Mouse (Mus musculus): ENCODE measurements around the gene Mutyh.

Gene Mutyh

GRCm38 (mm10) chr4:116807197-116808129 is at the start of gene Mutyh, which contains the start of gene Toe1:
Gene Mutyh (plus strand): TSS chr4:116807723.
Gene Toe1 (minus strand): TSS chr4:116807640.
- DNase-seq = peak; percentile 95

GRCm38 (mm10) chr4:116761914-116762313 is 45.6 kb upstream of the Mutyh start:
- DNase-seq = no peak

GRCm38 (mm10) chr4:116764001-116764400 is 43.5 kb upstream of the Mutyh start:
- no peak for DNase-seq

DNA sequence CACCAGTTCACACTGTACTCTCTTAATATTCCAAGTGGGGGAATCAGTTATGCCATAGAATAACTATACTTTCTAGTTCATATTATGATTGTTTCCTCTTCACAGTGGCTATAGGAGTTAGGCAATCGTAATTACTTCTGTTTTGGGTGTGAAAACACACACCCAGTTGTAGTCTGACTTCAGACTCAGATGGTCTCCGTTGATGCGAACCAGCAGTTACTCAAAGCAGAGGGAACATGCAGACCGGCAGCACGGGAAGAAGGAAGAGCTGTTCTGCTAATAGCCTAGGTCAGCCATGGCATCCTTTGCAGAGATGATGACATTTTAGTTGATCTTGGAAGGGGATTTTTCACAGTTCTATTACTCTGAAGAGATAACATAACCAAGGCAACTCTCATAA is 39.0 kb upstream of the Mutyh start:
- no peak for DNase-seq

DNA sequence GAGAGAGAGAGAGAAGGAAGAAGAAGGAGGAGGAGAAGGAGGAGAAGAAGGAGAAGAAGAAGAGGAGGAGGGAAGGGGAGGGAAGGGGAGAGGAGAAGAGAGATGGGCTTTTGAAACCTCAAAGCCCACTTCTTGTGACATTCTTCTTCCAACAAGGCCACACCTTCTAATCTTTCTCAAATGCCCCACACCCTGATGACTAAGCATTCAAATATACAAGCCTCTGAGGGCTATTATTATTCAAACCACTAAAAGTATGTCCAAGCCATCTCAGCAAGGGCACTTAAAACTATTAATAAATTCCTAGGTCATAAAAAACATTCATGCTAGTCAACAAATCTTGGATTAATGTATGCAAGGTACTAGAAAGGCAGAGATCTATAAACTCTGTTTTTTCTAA is 38.5 kb upstream of the Mutyh start:
- no peak for DNase-seq

GRCm38 (mm10) chr4:116776391-116776790 is 31.1 kb upstream of the Mutyh start:
- no peak for DNase-seq

GRCm38 (mm10) chr4:116777079-116777478 is 30.4 kb upstream of the Mutyh start:
- DNase-seq = no peak

- DNase-seq = no peak
Measured at GRCm38 (mm10) chr4:116780541-116780940, 27.0 kb upstream of the Mutyh start.

DNA sequence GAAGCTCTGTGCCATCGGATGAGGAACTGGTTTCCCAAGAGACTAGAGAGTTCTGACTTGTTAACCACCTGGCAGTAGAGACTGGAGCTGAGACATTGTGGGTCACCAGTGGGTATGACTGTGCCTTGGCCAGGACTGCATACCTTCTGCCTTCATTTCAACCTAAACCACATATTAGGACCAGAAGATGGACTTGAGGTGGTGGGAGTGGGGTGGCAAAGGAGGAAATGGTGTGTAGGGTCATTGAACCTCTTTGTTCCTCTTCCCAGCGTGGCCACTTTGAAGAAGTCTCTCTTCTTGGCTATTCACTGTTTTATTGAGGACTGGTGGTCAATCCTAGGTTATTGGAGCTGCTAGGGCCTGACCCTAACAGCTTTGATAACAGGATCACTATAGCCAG is 26.2 kb upstream of the Mutyh start:
- DNase-seq = no peak

GRCm38 (mm10) chr4:116782171-116782570 is 25.4 kb upstream of the Mutyh start:
- DNase-seq = no peak

DNA sequence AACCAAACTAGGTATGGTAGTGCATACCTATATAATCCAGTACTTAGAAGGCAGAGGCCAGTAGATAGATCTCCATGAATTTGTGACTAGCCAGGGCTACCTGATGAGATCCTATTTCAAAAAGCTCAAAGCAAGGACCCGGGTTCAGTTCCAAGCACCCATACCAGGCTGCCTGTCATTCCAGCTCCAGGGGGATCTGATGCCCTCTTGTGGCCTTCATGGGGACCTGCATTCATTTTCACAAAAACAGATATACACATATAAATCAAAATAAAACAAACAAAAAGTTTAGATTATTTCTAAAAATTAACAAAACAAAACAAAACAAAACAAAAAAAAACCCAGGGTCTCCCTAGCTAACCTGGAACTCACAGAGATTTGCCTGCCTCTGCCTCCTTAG is 20.9 kb upstream of the Mutyh start:
- DNase-seq = no peak

- no peak for DNase-seq
Measured at GRCm38 (mm10) chr4:116787985-116788760, 19.4 kb upstream of the Mutyh start.

- DNase-seq = peak; percentile 86
Measured at GRCm38 (mm10) chr4:116788956-116789355, 18.6 kb upstream of the Mutyh start.

GRCm38 (mm10) chr4:116792453-116792852 is 15.1 kb upstream of the Mutyh start:
- DNase-seq = no peak

DNA sequence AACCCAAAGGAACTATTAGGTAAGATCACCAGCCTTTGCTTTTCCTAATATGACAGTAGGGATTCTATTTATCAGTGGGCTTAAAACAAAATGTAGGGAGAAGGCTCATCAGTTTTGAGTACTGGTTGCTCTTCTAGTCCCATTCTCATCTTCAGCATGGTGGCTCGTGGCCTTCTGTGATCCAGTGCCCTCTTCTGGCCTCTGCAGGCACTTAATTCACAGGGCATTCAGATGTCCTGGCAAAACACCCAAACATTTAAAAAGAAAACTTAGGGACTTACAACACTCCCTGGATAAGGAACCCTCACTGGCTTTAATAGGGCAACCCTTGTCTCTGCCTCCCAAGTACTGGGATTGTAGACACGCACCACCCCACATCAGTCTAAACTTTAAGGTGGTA is 13.2 kb upstream of the Mutyh start:
- DNase-seq = no peak

DNA sequence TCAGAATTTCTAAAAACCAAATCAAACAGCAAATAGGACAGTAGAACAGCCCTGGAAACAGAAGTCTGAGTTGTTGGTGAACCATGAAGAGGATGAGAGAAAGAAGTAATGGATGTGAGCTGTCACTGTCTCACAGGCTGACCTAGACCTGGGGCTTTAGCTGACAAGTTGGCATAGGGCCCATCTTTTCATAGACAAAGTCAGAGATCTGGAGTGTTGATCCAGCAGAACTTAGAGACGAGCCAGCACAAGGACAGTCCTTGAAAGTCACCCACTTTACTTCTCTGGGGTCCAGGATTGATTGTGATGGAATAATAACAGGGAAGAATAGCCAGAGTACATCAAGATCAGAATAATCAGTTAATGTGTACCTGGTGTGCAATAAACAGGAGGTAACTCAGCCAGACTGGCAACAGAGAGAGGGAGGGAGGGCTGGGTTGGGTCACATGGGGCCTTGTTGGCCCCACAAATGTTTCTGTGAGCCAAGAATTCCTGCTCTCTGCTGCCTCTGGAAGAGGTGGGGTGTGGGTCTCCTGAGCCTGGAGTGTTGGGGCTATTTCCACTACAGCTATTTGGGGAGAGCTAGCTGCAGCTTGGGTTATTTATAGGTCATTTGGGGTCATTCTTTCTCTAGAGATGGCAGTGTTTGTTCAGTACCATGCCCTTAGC is 10.9 kb upstream of the Mutyh start:
- no peak for DNase-seq

DNA sequence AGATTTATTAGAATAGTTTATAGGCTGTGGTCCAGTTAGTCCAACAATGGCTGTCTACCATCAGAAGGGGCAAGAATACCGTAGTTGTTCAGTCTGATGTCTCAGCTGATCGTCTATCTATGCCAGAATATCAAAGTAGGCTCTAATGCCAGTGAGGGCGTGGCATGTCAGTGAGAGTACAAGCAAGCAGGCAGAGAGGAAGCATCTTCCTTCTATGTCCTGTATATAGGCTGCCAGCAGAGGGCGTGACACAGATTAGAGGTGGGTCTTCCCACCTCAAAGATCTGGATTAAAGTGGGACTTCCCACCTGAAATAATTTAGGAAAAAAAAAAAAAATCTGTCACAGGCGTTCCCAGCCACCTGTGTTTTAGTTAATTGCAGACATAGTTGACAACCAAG is 7.6 kb upstream of the Mutyh start:
- DNase-seq = no peak

DNA sequence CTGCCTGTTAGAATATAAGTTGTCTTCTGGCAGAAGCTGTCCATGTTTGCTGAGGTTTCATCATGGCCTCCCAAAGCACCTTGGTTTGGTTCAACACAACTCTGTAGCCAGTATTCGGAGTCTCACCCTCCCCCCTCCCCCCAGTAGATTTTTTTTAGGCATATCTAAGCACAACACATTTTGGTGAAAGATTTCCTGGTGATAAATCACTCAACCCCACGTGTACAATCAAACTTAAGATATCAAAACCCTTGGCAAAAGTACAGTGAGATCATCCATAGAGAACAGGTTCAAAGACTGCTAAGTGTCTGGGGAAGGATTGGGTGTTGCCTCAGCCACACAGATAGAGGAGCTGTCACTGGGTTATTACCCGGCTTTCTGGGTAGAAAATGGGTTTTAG is 3.5 kb downstream of the Mutyh start:
- no peak for DNase-seq

GRCm38 (mm10) chr4:116815276-116815675 is 7.8 kb downstream of the Mutyh start:
- DNase-seq = no peak

- peak; percentile 49 for DNase-seq
Measured at GRCm38 (mm10) chr4:116817486-116817885, 10.0 kb downstream of the Mutyh start.

DNA sequence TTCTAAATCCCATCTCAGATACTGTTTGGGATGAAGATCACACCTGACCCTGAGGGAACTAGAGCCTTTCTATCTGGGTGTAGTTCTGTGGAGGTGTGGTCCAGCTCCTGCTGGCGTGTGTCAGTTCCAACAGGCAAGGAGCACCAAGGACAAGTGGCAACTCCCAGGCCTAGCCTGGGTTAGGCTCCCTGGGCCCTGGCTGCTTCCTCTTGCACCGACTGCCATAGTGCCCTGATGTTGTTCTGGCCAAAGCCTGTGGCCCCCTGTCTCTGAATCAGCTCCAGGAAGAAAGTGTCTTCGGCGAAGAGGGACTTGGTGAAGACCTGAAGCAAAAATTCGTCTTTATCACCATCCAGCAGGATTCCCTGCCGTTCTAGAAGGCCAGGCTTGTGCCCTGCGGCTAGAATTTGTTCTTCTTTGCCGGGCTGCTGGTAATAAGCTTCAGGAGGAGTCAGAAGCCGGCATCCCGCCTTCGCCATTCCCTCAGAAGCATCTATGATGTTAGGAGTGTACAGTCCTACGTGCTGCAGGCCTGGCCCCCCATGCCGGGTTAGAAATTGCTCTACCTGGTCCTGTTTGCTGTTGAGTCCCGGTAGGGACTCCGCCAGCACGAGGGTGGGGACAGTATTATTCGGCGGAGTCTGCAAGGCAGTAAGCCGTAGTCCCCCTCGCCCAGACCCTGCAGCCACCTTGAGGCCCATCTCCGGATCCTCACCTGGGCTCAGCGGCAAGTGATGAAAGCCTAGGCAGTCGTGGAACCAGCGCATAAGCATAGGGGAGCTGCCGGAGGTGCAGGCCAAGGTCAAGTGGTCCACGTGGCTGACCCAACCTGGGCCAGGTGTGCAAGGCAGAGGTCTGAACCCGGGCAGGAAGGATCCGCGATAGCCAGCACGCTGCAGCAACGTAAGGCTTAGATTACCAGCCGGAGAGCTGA is 12.7 kb downstream of the Mutyh start:
- DNase-seq = no peak

All from right cerebral cortex, adult 18-20 months (tissue).